Mouse (Mus musculus) CH12.LX (cell line): ENCODE results near the gene Ranbp9.

ENCODE experiments used
- BHLHE40 ChIP-seq: IDR thresholded peaks from 2 replicates; pipeline ENCODE4 v1.6.1; 2011; ENCODE audit warnings: mild to moderate bottlenecking, low read depth, low read length, improper control_type of control experiment
- CTCF ChIP-seq, 2 experiments: IDR thresholded peaks in 1 of 2; conservative IDR thresholded peaks in 1 of 2; 2 replicates each; pipeline ENCODE4 v1.5.1; 2011 to 2012; ENCODE audit warnings: low read depth in 2 of 2, low read length in 2 of 2, improper control_type of control experiment in 1 of 2, inconsistent platforms in 1 of 2, mild to moderate bottlenecking in 1 of 2, moderate library complexity in 1 of 2
- E2F4 ChIP-seq: IDR thresholded peaks from 2 replicates; pipeline ENCODE4 v1.6.1; 2011; ENCODE audit warnings: low read depth, low read length, improper control_type of control experiment; ENCODE audit not compliant: insufficient replicate concordance
- HCFC1 ChIP-seq: IDR thresholded peaks from 2 replicates; pipeline ENCODE4 v1.6.1; 2012; ENCODE audit warnings: low read depth, mild to moderate bottlenecking, inconsistent platforms, low read length, improper control_type of control experiment
- NRF1 ChIP-seq: IDR thresholded peaks from 2 replicates; pipeline ENCODE4 v1.6.1; 2014; ENCODE audit warnings: low read depth, mild to moderate bottlenecking, inconsistent platforms, low read length, improper control_type of control experiment, moderate library complexity
- POLR2A ChIP-seq: IDR thresholded peaks from 2 replicates; pipeline ENCODE4 v1.6.1; 2011; ENCODE audit warnings: low read depth, mild to moderate bottlenecking, improper control_type of control experiment, low read length
- POLR2AphosphoS2 ChIP-seq: IDR thresholded peaks from 2 replicates; pipeline ENCODE4 v1.6.1; 2011; ENCODE audit warnings: low read depth, low read length, improper control_type of control experiment
- RCOR1 ChIP-seq: conservative IDR thresholded peaks from 2 replicates; pipeline ENCODE4 v1.6.1; 2012; ENCODE audit warnings: low read depth, mild to moderate bottlenecking, inconsistent platforms, low read length, improper control_type of control experiment
- SMC3 ChIP-seq: IDR thresholded peaks from 2 replicates; pipeline ENCODE4 v1.6.1; 2011; ENCODE audit warnings: low read depth, low read length, improper control_type of control experiment
- TBP ChIP-seq: conservative IDR thresholded peaks from 2 replicates; pipeline ENCODE4 v1.6.1; 2011; ENCODE audit warnings: low read depth, low read length, improper control_type of control experiment
- TCF12 ChIP-seq: IDR thresholded peaks from 2 replicates; pipeline ENCODE4 v1.6.1; 2014; ENCODE audit warnings: low read depth, mild to moderate bottlenecking, inconsistent platforms, low read length, improper control_type of control experiment

DNA sequence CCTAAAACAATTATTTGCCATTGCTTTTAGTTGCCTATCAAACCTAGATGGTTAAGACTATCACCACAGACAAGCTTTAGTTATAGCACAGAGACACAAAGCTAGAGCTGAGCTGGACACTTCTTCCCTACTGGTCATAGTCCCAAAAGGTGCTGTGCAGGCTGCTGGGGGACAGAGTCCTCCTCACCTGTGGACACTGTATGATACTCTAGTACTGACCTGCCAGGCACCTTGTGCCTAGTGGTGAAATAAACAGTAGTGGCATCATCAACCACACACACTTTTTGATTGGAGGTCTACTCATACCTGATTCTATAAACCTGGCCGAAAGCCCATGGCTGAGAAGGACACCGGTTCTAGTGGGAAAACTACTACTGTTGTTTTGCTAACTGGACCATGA, 16.5 kb downstream of the Ranbp9 start:
- TF ChIP-seq CTCF (conservative IDR thresholded peaks at IDR 0.05 in 1 of 2, IDR thresholded peaks at IDR 0.05 in 1 of 2; ENCODE audit: low read depth in 2 of 2, low read length in 2 of 2) (no peak), HCFC1 (no peak), TCF12 (no peak), POLR2A (no peak), BHLHE40 (no peak), RCOR1 (no peak), SMC3 (no peak), NRF1 (no peak), POLR2AphosphoS2 (no peak), E2F4 (no peak), TBP (no peak)
